Mouse (Mus musculus): ENCODE measurements around the gene Glyat.

The Glyat gene

DNA sequence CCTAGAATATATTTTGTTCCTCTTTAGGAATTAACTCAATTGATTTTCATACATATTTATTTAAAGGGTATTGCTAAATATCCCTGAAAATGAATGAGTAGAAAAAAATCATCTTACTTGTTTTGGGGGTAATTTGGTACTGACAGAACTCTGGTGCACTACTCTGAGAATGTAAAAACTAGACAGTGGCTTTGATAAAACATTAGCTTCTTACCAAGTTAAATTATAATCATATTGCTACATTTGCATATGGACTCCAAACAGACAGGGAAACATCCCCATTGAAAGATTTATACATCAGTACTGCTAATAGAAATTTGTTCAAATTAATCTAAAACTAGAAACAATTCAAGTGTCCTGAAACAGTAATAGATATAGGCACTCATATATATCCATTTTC is 52.1 kb downstream of the Glyat start:
- peak in 1 of 2 experiments; percentile 36 for DNase-seq

DNA sequence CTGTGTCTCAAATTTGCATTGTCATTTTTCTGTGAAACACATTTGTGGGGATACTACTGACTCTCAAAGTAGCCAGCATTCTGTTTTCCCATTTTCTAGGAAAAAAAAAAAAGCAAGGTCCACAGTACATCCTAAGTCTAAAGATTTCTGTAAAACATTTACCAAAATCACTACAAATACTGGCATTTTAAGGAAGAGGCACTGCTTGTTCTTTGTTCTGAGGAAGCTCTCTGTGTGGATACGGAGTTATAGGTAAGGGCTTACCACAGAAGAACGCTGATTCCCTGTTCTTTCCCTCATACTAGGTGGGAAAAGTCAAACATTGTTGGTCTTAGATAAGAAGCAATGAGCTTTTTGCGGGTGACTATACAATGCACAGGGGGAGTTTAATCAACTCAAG is 62.5 kb downstream of the Glyat start, which contains the start of gene Keg1:
Gene Keg1, plus strand, starts transcription at position 197 of the 400 bp plus-strand sequence.
- peak in 1 of 2 experiments; percentile 73 for DNase-seq

- DNase-seq, result no peak
Observed at GRCm38 (mm10) chr19:12696221-12696620, 63.1 kb downstream of the Glyat start.

Data from kidney, postnatal 36 days (tissue).